Mouse (Mus musculus) thymus, postnatal 4 days (tissue): ENCODE measurements around the gene Chn2.

Experiments
- DNase-seq: peaks from one replicate; pipeline ENCODE4 v3.0.0; 2021

The Chn2 gene

DNA sequence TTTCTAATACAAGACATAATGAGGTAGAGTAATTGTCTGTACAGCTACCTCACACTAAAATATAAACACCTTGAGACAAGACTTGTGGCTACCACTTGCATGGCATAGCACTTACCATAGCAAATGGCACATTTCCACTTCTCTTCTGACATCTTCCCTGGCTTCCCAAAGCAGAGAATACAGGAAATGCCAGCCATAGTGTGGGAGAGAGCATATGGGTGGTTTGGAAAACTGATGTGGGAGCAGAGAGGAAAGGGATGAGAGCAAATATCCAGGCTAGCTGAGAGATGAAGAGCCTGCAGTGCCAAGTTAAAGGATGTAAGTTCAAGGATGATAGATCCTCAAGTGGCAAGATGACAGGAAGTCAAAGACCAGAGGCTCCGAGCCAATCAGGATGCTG, 266.4 kb downstream of the Chn2 start:
- DNase-seq = no peak

DNA sequence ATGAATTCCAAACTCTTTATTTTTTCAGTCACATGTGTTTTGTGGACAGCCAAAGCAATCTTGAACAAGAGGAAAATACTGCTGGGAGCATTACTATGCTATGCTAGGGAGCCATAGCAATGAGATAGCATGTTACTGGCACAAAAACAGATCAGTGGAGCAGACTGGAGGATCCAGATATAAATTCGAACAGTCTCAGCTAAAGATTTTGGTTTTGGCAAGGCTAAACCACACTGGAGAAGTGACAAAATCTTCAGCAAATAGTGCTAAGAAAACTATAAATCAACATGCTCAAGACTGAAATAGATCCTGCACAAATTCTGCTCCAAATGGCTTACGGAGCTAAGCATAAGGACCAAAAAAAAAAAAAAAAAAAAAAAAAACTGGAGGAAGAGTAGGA, 273.7 kb downstream of the Chn2 start:
- DNase-seq = no peak

DNA sequence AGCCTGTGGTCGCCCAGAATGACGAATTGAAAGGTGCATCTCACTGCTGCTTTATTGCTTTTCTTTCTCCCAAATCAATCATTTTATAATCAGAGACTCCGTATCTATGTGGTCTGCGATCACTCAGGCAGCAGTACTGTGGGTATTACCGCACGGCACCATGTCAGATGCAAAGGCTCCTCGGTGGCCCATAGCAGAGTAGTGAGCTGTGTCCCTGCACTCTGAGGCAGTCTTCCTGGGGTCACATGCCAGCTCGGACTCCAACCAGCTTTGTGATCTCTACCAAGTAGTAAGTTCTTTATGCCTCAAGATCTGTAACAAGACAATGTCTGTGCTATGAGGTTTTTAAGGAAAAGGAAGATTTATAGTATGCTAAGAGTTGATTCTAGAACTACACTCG, 279.3 kb downstream of the Chn2 start:
- DNase-seq = no peak

DNA sequence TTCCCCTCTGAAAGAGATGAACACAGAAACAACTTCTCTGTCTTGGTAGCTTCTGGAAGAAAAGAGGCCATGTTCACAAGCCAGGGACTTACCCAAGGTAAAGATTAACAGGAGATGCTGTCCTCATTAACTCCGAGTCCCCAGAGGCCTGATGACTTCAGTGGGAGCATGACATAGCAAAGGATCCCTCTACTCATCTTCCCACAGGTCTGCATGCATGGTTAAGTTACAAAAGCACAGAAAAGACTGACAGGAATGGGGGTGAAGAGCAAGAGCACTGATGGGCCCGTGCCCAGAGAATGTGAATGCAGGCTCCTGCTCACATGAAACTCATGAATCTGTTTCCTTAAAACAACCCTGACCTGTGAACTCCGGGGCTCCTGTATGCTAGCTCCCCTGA, 279.8 kb downstream of the Chn2 start:
- DNase-seq = no peak

DNA sequence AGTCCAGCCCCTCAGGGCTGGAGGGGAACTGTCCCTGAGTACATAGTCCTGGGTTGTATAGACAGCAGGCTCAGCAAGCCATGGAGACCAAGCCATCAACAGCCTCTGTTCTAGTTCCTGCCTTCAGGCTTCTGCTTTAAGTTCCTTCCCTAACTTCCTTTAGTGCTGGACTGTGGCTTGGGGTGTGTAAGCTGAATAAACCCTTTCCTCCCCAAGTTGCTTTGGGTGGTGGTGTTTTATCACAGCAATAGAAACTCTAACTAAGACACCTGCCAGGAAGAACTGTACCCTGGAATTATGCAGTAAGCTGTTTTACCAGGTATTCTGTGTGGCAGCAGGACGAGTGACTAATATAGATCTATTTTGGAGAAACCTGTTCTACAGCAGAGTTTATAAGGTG, 280.9 kb downstream of the Chn2 start:
- no peak for DNase-seq

DNA sequence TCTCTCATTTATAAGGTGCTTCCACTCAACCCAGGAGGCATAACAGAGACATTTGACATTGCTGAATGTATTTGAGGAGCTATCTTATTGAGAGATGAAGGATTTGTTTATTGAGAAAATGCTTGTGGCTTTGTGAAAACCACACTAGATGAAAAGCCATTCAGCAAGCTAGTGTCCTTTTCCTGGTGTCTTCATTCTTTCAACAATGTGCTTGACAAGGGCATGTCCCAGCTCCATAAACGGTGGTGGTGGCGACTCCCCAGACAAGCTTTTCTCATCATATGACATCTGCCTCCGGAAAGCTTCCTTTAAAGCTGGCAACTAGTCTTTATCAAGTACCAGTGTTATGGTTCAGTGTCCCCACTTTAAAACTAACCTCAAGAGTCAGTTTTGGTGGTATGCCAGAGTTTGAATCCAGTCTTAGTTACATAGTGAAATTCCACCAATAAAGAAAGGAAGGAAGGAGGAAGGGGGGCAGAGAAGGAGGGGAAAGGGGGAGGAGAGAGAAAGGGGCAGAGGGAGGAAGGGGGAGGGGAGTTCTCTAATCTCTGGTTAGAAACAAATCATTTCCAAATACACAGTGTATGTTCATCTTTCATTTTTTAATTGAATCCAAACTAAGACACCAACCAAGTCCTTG, 286.0 kb downstream of the Chn2 start, which contains the start of gene Prr15:
Gene Prr15, plus strand, starts transcription at position 590 of the 640 bp plus-strand sequence.
- DNase-seq = no peak

DNA sequence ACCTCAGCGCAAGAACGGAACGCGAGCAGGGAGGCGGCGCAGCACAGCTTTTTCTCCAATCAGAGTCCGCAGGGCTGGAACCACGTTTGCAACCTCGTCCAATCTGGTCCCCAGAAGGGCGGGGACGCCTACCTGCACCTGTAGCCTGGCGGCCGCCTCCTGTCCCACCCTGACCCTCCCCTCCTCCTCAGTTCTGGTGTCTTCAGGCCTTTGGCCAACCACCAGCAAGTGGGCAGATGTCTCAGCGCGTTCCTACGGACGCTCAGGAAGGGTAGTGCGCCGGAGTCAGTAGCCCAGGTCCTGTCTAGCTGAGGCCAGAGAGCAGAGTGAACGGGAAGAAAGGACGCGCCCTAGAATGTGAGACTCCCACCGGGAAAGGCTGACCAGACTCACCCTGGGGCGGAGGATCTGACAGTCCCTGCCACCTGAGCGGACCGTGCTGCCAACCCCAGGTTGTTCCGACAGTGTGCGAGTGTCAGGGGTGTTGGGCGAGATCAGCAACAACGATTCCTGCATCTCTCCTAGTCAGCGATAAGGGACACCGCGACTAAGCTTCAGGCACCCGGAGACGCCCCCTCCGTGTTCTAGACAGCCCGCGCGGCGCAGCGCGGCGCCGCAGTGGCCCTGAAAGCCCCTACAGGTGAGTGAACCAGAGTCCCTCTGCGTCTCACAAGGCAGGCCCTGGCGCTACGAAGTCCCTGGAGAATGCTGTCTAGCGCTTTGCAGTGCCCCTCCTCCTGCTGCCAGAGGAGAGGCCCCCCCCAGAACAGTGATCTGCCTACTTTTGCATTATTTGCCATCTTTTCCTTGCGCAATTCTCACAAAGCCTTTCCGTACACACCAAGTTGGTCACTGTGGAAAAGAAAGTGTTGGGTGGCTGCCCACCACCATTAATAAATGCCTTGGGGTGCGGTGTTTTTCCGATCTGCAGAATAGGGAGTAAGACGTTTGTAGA, 287.6 kb downstream of the Chn2 start:
- DNase-seq = peak; percentile 34

DNA sequence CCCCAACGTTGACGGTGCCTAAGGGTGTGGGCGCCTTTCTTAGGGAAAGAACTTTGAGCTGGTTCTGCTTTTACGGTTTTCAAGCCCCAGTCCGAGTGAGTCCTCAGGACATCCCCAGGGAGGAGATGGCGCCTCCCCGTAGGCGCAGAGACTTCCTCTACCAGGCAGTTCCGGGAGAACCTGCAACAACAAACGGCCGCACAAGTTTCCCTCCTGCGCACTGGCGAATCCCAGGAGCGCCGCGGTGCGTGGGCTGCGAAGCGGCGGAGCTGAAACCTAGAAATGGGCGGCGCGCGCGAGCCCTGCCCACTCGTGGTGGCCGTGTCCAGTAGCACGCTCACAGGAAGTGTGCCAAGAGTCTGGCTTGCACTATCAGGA, 288.3 kb downstream of the Chn2 start:
- peak; percentile 14 for DNase-seq

DNA sequence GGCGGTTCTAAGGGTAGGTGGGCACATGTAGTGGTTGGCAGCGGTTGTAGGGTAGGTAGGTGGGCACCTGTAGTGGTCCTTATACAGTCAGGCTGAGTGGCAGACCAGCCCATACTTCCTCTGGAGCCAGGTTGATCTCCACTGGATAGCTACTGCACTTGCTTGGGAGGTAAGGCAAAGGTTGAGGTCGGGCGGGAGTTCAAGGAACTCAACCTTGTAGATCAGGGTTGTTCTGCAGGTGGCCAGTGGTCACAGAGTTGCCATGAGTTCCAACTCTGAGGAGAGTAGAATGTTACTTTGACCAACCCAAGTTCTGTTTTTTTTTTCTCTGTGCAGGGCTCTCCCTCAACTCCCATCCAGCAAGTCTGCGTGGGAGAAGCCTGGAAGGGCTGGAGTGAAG, 289.4 kb downstream of the Chn2 start:
- DNase-seq = no peak

DNA sequence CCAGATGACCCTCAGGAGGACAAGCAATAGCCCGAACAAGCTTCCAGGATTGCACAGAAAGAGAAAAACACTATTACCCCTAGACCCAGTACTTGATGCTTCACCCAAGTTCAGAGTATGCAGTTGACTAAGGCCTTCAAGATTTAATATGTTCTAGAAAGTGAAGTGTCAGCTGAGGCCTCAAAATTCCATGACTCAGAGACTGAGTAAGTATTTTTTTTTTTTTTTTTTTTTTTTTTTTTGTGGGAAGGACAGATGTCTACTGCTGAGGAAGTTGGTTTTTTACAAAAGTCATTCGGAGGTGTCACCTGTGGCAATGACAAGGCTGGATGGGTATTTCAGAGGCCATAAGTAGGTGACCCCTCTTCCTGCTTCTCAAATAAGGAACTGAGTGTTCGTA, 290.2 kb downstream of the Chn2 start:
- DNase-seq = no peak

DNA sequence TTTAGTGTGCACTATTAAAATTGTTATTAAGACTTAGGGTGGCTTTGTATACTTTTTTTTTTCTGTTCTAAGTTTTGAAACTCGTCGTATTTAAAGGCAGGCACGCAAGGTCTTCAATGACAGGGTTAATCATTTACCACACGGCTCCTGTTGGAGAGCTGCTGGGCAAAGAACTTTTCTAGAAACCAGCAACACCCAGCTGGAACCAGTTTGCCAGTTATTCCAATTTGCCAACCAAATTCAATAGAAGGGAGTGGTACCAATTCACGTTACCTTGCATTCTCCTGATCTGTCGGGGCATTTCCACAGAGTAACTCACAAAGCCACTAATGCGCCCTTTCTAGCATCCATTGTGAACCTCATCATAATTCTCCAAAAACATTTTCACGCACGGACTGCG, 290.8 kb downstream of the Chn2 start:
- no peak for DNase-seq

DNA sequence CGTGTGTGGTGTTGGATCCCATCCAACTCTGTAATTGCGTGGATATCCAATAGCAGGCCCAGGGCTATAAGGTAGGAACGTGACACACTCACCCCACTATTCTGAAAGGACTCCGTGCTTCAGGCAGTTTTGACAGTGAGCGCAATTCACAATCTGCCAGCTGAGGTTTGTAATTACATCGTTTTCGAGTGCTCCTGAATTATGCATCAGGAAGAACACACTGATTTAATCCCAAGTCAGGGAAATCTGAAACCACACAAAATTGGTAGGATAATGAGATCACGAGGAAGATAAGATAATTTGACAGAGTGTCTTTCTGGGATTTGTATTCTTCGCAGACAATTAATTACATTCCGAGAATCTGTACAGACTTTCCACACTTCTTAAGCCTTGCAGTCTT, 292.4 kb downstream of the Chn2 start:
- no peak for DNase-seq

DNA sequence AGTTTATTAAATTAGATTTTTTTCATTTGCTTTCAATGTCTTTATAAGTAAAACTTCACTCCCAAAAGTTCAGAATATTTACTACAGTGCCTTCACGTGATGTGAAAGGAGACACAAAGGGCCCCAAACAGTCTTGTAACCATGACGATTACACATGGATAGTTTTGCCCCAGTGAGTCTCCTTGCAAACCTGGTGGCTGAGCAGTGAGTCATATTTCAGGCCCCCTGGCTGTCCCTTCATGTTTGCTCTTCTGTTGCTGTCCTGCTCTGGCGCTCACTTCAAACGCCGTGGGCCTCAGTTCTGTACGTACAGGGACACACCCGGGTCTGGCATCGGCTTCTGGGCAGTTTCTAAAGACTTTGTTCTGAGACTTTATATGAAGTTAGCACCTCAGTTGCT, 292.8 kb downstream of the Chn2 start:
- no peak for DNase-seq

DNA sequence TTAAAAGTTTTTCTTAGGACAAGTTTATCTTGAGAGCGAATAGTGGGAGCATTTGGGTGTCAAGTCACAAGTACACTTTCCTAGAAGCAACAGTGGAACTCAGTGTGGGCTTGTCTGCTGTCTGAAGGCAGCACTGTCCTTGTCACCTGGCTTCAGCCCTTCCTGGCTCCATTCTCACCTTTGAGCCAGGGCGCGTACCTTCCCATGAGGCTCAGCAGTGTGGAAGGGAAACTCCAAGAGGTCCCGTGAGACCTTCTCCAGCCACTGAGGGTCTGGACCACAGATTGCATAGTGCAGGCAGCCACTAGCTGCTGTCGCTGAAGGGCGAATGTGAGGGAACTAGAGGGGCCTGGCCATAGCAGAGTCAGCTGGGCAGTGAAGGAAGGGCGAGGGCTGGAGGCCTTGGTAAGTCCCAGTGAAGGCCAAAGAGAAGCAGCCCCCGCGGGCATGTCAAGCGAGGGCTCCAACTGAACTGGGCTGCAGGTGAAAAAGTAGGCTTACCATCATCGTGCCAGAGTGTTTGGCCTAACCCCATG, 293.8 kb downstream of the Chn2 start:
- DNase-seq = no peak

DNA sequence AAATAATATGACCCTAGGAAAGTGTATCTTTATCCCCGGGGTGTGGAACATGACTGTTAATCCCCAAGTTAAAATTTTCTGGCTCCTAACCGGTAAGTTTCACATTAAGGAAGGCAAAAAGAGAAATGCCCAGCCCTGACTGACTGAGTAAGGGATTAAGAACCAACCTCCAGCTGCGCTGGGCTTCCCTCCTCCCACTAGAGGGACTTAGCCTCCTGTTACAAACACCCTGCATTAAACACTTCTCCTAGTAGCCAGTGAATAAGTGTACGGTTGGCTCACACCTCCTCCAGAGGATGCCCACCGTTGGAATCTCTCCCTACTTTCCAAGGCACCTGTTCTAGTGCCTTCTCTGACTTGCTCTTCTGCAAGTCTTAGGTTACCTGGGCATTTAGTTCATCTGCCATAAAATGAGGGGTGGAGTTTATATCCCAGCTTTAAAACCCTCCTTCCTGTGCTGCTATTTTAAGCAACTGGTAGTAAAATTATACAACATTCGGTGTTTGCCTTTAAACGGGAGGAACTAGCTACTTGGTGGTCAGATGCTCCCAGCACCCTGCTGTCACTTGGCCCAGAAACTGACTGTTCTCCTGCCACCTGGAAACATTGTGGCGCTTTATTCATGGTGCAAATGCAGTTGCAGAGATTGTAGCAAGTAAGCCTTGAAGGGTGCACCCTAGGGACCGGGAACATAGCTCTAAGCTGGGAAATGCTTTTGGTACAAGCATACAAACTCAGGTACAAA, 294.5 kb downstream of the Chn2 start:
- no peak for DNase-seq

DNA sequence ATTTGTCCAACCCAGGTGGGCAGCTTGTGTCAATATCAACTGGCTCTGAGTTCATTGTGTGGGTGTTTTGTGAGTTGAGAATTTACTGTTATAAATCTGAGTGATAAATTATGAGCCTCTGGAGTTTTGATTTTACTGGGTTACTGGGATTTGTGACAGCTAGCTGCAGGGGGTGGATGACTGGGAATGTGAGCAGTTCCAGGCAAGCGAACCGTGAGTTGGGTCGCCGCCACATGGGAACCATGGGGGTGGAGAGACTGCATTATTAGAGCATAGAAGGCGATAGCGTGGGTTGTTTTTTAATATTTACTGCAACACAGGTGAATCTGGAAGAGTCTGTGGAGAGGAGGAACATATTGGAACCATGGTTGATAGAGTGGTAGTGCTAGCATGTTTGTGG, 298.0 kb downstream of the Chn2 start:
- DNase-seq = no peak

DNA sequence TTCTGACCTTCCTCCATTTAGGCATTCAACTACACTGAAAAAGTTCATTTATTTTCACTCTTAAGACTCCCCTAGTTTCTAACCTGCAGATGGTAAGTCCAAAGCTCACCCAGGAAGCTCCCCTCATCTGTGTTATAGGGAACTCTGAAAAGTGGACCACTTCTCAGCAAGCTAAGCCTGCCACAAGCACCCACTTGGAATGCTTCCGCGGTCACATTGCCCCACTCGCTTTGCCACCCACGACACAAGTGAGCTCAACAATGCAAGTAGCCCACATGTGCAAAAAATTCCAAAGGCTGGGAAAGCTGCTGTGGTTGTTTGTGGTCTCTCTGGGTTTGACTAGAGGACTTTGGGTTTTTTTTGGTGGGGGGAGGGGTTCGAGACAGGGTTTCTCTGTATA, 301.8 kb downstream of the Chn2 start:
- DNase-seq = no peak

DNA sequence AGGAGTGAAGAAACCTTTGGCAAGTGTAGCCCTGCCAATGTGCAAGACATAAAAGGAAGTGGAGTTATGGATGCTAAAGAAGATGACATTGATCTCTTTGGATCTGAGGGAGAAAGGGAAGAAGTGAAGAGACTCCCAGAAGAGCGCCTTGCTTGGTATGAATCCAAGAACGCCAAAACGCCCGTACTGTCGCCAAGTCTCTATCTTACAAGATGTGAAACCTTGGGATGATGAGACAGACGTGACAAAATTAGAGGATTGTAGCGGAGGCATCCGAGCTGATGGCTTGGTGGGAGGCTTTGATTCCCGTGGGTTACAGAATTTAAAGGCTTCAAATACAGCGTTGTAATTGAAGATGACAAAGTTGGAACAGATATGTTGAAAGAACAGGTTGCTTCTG, 302.9 kb downstream of the Chn2 start:
- no peak for DNase-seq
